Mouse (Mus musculus) erythroid progenitor cell, adult 5-6 weeks (primary cell): ENCODE measurements around the gene Rab37. TPM values are rescaled to one million over a fixed set of nuclear protein-coding genes. Genes with fewer than 3 reads are reported as not detected.
A peak's percentile ranks its signal among the peaks of the same experiment; 100 is the strongest.

Source experiments
- ATAC-seq: replicated peaks from 2 replicates; pipeline ENCODE4 v1.8.0; 2016; ENCODE audit warnings: moderate number of reproducible peaks, mild to moderate bottlenecking, moderate TSS enrichment, inconsistent platforms; ENCODE audit not compliant: poor library complexity, low FRiP score, severe bottlenecking
- total RNA-seq, 2 experiments: library from RNA; stranded (forward) in 1 of 2; stranded (reverse) in 1 of 2; fragments of 150-400 nt in 1 of 2; fragments of 186-747, 209-891 nt in 1 of 2; gene quantifications; 2 replicates each; pipeline versions ENCODE4 v1.2.3 to v1.2.4; 2015 to 2017; ENCODE audit warnings: low replicate concordance in 2 of 2

Rab37 gene
- total RNA-seq, 2 experiments from 2014 or later = 5.8 to 10.5 TPM

- no peak for ATAC-seq
Measured at GRCm38 (mm10) chr11:115162205-115162601, 71.0 kb downstream of the Rab37 start.

GRCm38 (mm10) chr11:115162832-115163480 is 71.7 kb downstream of the Rab37 start, which contains the start of gene Slc9a3r1:
Gene Slc9a3r1, plus strand, starts transcription at chr11:115163341.
- ATAC-seq = peak; percentile 94

GRCm38 (mm10) chr11:115163568-115164150 is 72.4 kb downstream of the Rab37 start:
- no peak; the same call in 1 of the 2 replicates for ATAC-seq

GRCm38 (mm10) chr11:115164341-115164975 is 73.2 kb downstream of the Rab37 start:
- ATAC-seq = no peak

- no peak for ATAC-seq
Measured at GRCm38 (mm10) chr11:115164976-115165374, 73.7 kb downstream of the Rab37 start.

GRCm38 (mm10) chr11:115166776-115167175 is 75.5 kb downstream of the Rab37 start:
- no peak for ATAC-seq

GRCm38 (mm10) chr11:115167631-115168249 is 76.5 kb downstream of the Rab37 start:
- ATAC-seq = no peak

- no peak for ATAC-seq
Measured at GRCm38 (mm10) chr11:115169430-115169829, 78.2 kb downstream of the Rab37 start.

GRCm38 (mm10) chr11:115171125-115171524 is 79.9 kb downstream of the Rab37 start:
- ATAC-seq = no peak

- ATAC-seq = no peak
Measured at GRCm38 (mm10) chr11:115172825-115173287, 81.6 kb downstream of the Rab37 start.

- ATAC-seq = no peak
Measured at GRCm38 (mm10) chr11:115173549-115174339, 82.5 kb downstream of the Rab37 start.

GRCm38 (mm10) chr11:115176399-115177190 is 85.4 kb downstream of the Rab37 start:
- no peak for ATAC-seq

- ATAC-seq = no peak
Measured at GRCm38 (mm10) chr11:115177559-115178195, 86.4 kb downstream of the Rab37 start.

- ATAC-seq = no peak
Measured at GRCm38 (mm10) chr11:115178766-115179165, 87.5 kb downstream of the Rab37 start.

GRCm38 (mm10) chr11:115179191-115179590 is 88.0 kb downstream of the Rab37 start:
- no peak for ATAC-seq

GRCm38 (mm10) chr11:115179881-115180280 is 88.7 kb downstream of the Rab37 start:
- no peak for ATAC-seq

GRCm38 (mm10) chr11:115181913-115182638 is 90.8 kb downstream of the Rab37 start:
- ATAC-seq = peak; percentile 40; the same call in 1 of the 2 replicates

- ATAC-seq = no peak
Measured at GRCm38 (mm10) chr11:115184973-115185372, 93.7 kb downstream of the Rab37 start.
